Mouse (Mus musculus): ENCODE data around the gene Tcte2. TPM values are rescaled to one million over a fixed set of nuclear protein-coding genes. Genes with fewer than 3 reads are reported as not detected.

Tcte2 gene
- polyA plus RNA-seq, 1 experiment from 2014 or later: 0.23 TPM

GRCm38 (mm10) chr17:13700131-13701016, 61.3 kb downstream of the Tcte2 start:
- Histone ChIP-seq H3K27me3 (no peaks in the 10 kb centered on the region), H3K36me3 (no peaks in the 10 kb centered on the region), H3K4me1 (replicated peaks) (peaks cover 24% of the 10 kb centered on the region), H3K27ac (peak overlapping the region; percentile 60), H3K9me3 (replicated peaks) (no peaks in the 10 kb centered on the region), H3K9ac (no peak overlapping the region), H3K4me2 (0 out of 2 replicates have a peak overlapping the region, but pooled peaks have one; percentile 4), H3K4me3 (replicated peaks) (no peak overlapping the region)
- ATAC-seq (ENCODE audit: low read depth): peak; percentile 59
- no peak for DNase-seq
- 33% methylated on average over 4 of the region's 4 CpGs for WGBS (ENCODE audit: insufficient replicate concordance)

- Histone ChIP-seq H3K4me2 (0 out of 2 replicates have a peak overlapping the region, but pooled peaks have one; percentile 4), H3K27ac (peak overlapping the region; percentile 60), H3K4me1 (replicated peaks) (peaks cover 24% of the 10 kb centered on the region), H3K4me3 (replicated peaks) (no peak overlapping the region), H3K27me3 (no peaks in the 10 kb centered on the region), H3K36me3 (no peaks in the 10 kb centered on the region), H3K9ac (no peak overlapping the region), H3K9me3 (replicated peaks) (no peaks in the 10 kb centered on the region)
- 31% methylated on average over 7 of the region's 7 CpGs for WGBS (ENCODE audit: insufficient replicate concordance)
- DNase-seq (no peak), ATAC-seq (ENCODE audit: low read depth) (peak; percentile 31)
These were observed 61.9 kb downstream of the Tcte2 start for GRCm38 (mm10) chr17:13699716-13700115.

- ATAC-seq (ENCODE audit: low read depth): peak; percentile 39; the same call in 1 of the 2 replicates
These were observed 63.4 kb downstream of the Tcte2 start for GRCm38 (mm10) chr17:13698194-13698593.

GRCm38 (mm10) chr17:13697646-13698045, 64.0 kb downstream of the Tcte2 start:
- no peak for ATAC-seq (ENCODE audit: low read depth)
- Histone ChIP-seq H3K4me1 (replicated peaks) (peaks cover 17% of the 10 kb centered on the region), H3K9me3 (replicated peaks) (no peaks in the 10 kb centered on the region), H3K9ac (no peak overlapping the region), H3K4me2 (no peak overlapping the region), H3K36me3 (no peaks in the 10 kb centered on the region), H3K4me3 (replicated peaks) (no peak overlapping the region), H3K27ac (no peak overlapping the region), H3K27me3 (no peaks in the 10 kb centered on the region)
- DNase-seq: no peak
- 75% methylated on average over 2 of the region's 2 CpGs for WGBS (ENCODE audit: insufficient replicate concordance)

More at GRCm38 (mm10) chr17:13698194-13698593, 63.4 kb downstream of the Tcte2 start:
- Histone ChIP-seq H3K27me3 (no peaks in the 10 kb centered on the region), H3K27ac (no peak overlapping the region), H3K9me3 (replicated peaks) (no peaks in the 10 kb centered on the region), H3K4me3 (replicated peaks) (no peak overlapping the region), H3K4me2 (no peak overlapping the region), H3K4me1 (replicated peaks) (peaks cover 17% of the 10 kb centered on the region), H3K36me3 (no peaks in the 10 kb centered on the region), H3K9ac (no peak overlapping the region)
- DNase-seq: no peak
- 52% methylated on average over 4 of the region's 4 CpGs for WGBS (ENCODE audit: insufficient replicate concordance)

GRCm38 (mm10) chr17:13695881-13696280, 65.7 kb downstream of the Tcte2 start:
- no peak for DNase-seq
- no peaks in the 10 kb centered on the region for H3K36me3 ChIP-seq
- H3K4me3 ChIP-seq (replicated peaks): no peak overlapping the region
- H3K9ac ChIP-seq: no peak overlapping the region
- H3K4me1 ChIP-seq (replicated peaks): peaks cover 15% of the 10 kb centered on the region
- no peak overlapping the region for H3K27ac ChIP-seq
- 68% methylated on average over 5 of the region's 5 CpGs for WGBS (ENCODE audit: insufficient replicate concordance)
- no peak for ATAC-seq (ENCODE audit: low read depth)
- H3K27me3 ChIP-seq: no peaks in the 10 kb centered on the region
- no peak overlapping the region for H3K4me2 ChIP-seq
- H3K9me3 ChIP-seq (replicated peaks): no peaks in the 10 kb centered on the region

GRCm38 (mm10) chr17:13695211-13695610, 66.4 kb downstream of the Tcte2 start:
- DNase-seq: no peak
- no peaks in the 10 kb centered on the region for H3K9me3 ChIP-seq (replicated peaks)
- no peak for ATAC-seq (ENCODE audit: low read depth)
- 61% methylated on average over 2 of the region's 2 CpGs for WGBS (ENCODE audit: insufficient replicate concordance)
- H3K27ac ChIP-seq: no peak overlapping the region
- H3K4me2 ChIP-seq: no peak overlapping the region
- H3K9ac ChIP-seq: no peak overlapping the region
- no peaks in the 10 kb centered on the region for H3K36me3 ChIP-seq
- H3K4me1 ChIP-seq (replicated peaks): peaks cover 9% of the 10 kb centered on the region
- no peak overlapping the region for H3K4me3 ChIP-seq (replicated peaks)
- H3K27me3 ChIP-seq: no peaks in the 10 kb centered on the region

- no peak overlapping the region for H3K4me2 ChIP-seq
- H3K27ac ChIP-seq: no peak overlapping the region
- 0 out of 2 replicates have a peak, but pooled peaks cover 5% of the 10 kb centered on the region for H3K4me1 ChIP-seq (replicated peaks)
- ATAC-seq (ENCODE audit: low read depth) (no peak), DNase-seq (no peak)
- no peak overlapping the region for H3K9ac ChIP-seq
- H3K36me3 ChIP-seq: no peaks in the 10 kb centered on the region
- H3K9me3 ChIP-seq (replicated peaks): no peaks in the 10 kb centered on the region
- WGBS (ENCODE audit: insufficient replicate concordance): 63% methylated on average over 1 of the region's 1 CpGs
- H3K27me3 ChIP-seq: no peaks in the 10 kb centered on the region
- no peak overlapping the region for H3K4me3 ChIP-seq (replicated peaks)
These were observed 67.4 kb downstream of the Tcte2 start for GRCm38 (mm10) chr17:13694181-13694580.

- DNase-seq: no peak
- no peaks in the 10 kb centered on the region for H3K36me3 ChIP-seq
- WGBS (ENCODE audit: insufficient replicate concordance): 50% methylated on average over 1 of the region's 1 CpGs
- H3K9ac ChIP-seq: no peak overlapping the region
- H3K9me3 ChIP-seq (replicated peaks): no peaks in the 10 kb centered on the region
- H3K27ac ChIP-seq: no peak overlapping the region
- H3K4me1 ChIP-seq (replicated peaks): peaks cover 21% of the 10 kb centered on the region
- ATAC-seq (ENCODE audit: low read depth): no peak
- H3K4me2 ChIP-seq: no peak overlapping the region
- H3K4me3 ChIP-seq (replicated peaks): no peak overlapping the region
- no peaks in the 10 kb centered on the region for H3K27me3 ChIP-seq
These were observed 74.0 kb downstream of the Tcte2 start for GRCm38 (mm10) chr17:13687656-13688055.

- Histone ChIP-seq H3K4me2 (no peak overlapping the region), H3K27ac (no peak overlapping the region), H3K9me3 (replicated peaks) (no peaks in the 10 kb centered on the region), H3K4me1 (replicated peaks) (peaks cover 27% of the 10 kb centered on the region), H3K4me3 (replicated peaks) (no peak overlapping the region), H3K27me3 (no peaks in the 10 kb centered on the region), H3K36me3 (no peaks in the 10 kb centered on the region), H3K9ac (no peak overlapping the region)
- DNase-seq (no peak), ATAC-seq (ENCODE audit: low read depth) (no peak)
- 66% methylated on average over 4 of the region's 4 CpGs for WGBS (ENCODE audit: insufficient replicate concordance)
These were observed 74.5 kb downstream of the Tcte2 start for GRCm38 (mm10) chr17:13687086-13687485.

- Histone ChIP-seq H3K9me3 (replicated peaks) (no peaks in the 10 kb centered on the region), H3K4me1 (replicated peaks) (peaks cover 28% of the 10 kb centered on the region), H3K4me2 (no peak overlapping the region), H3K27ac (no peak overlapping the region), H3K9ac (no peak overlapping the region), H3K27me3 (no peaks in the 10 kb centered on the region), H3K4me3 (replicated peaks) (no peak overlapping the region), H3K36me3 (no peaks in the 10 kb centered on the region)
- ATAC-seq (ENCODE audit: low read depth): no peak
- DNase-seq: no peak
- 33% methylated on average over 3 of the region's 3 CpGs for WGBS (ENCODE audit: insufficient replicate concordance)
These were observed 76.0 kb downstream of the Tcte2 start for GRCm38 (mm10) chr17:13685621-13686020.

- no peaks in the 10 kb centered on the region for H3K27me3 ChIP-seq
- no peak overlapping the region for H3K4me3 ChIP-seq (replicated peaks)
- no peaks in the 10 kb centered on the region for H3K9me3 ChIP-seq (replicated peaks)
- DNase-seq (no peak), ATAC-seq (ENCODE audit: low read depth) (no peak)
- H3K27ac ChIP-seq: peak overlapping the region; percentile 72
- H3K36me3 ChIP-seq: no peaks in the 10 kb centered on the region
- H3K4me1 ChIP-seq (replicated peaks): peaks cover 28% of the 10 kb centered on the region
- peak overlapping the region; percentile 46; the same call in 1 of the 2 replicates for H3K4me2 ChIP-seq
- H3K9ac ChIP-seq: no peak overlapping the region
- WGBS (ENCODE audit: insufficient replicate concordance): 46% methylated on average over 7 of the region's 7 CpGs
These were observed 77.4 kb downstream of the Tcte2 start for GRCm38 (mm10) chr17:13684256-13684655.
